Mouse (Mus musculus): ENCODE measurements around the gene Tfap2e. TPM values are rescaled to one million over a fixed set of nuclear protein-coding genes. Genes with fewer than 3 reads are reported as not detected.

The Tfap2e gene
- not detected for total RNA-seq (2021)

- peak; percentile 65 for DNase-seq
Observed at GRCm38 (mm10) chr4:126736001-126736414, at the start of gene Tfap2e. Gene Tfap2e (minus strand): TSS chr4:126736240.

GRCm38 (mm10) chr4:126782996-126783395 lies 47.0 kb upstream of the Tfap2e start:
- no peak for DNase-seq

- no peak for DNase-seq
Observed at GRCm38 (mm10) chr4:126782512-126782911, 46.5 kb upstream of the Tfap2e start.

- DNase-seq = no peak
Observed at GRCm38 (mm10) chr4:126781871-126782270, 45.8 kb upstream of the Tfap2e start.

GRCm38 (mm10) chr4:126779826-126780775 lies 44.1 kb upstream of the Tfap2e start:
- no peak for DNase-seq

GRCm38 (mm10) chr4:126779148-126779581 lies 43.1 kb upstream of the Tfap2e start:
- DNase-seq = no peak

- DNase-seq = no peak
Observed at GRCm38 (mm10) chr4:126775182-126775581, 39.1 kb upstream of the Tfap2e start.

GRCm38 (mm10) chr4:126773871-126774270 lies 37.8 kb upstream of the Tfap2e start:
- no peak for DNase-seq

- no peak for DNase-seq
Observed at GRCm38 (mm10) chr4:126770831-126771230, 34.8 kb upstream of the Tfap2e start.

- no peak for DNase-seq
Observed at GRCm38 (mm10) chr4:126769800-126770563, 33.9 kb upstream of the Tfap2e start.

GRCm38 (mm10) chr4:126763483-126763882 lies 27.4 kb upstream of the Tfap2e start:
- DNase-seq = no peak

GRCm38 (mm10) chr4:126762586-126763359 lies 26.7 kb upstream of the Tfap2e start:
- DNase-seq = no peak

- no peak for DNase-seq
Observed at GRCm38 (mm10) chr4:126759435-126759834, 23.4 kb upstream of the Tfap2e start.

- DNase-seq = no peak
Observed at GRCm38 (mm10) chr4:126758299-126758698, 22.3 kb upstream of the Tfap2e start.

GRCm38 (mm10) chr4:126756766-126757165 lies 20.7 kb upstream of the Tfap2e start:
- peak; percentile 54 for DNase-seq

GRCm38 (mm10) chr4:126754736-126755374 lies 18.8 kb upstream of the Tfap2e start:
- DNase-seq = no peak

- DNase-seq = no peak
Observed at GRCm38 (mm10) chr4:126754231-126754611, 18.2 kb upstream of the Tfap2e start.

GRCm38 (mm10) chr4:126753268-126754230 lies 17.5 kb upstream of the Tfap2e start, which contains the start of the genes Ncdn and AU040320:
Gene Ncdn (minus strand): TSS chr4:126753438.
Gene AU040320 (plus strand): TSS chr4:126753544.
- DNase-seq = peak; percentile 97

- DNase-seq = no peak
Observed at GRCm38 (mm10) chr4:126752608-126753141, 16.6 kb upstream of the Tfap2e start.

GRCm38 (mm10) chr4:126752024-126752607 lies 16.1 kb upstream of the Tfap2e start:
- no peak for DNase-seq
